Mouse (Mus musculus) T-helper 17 cell (primary cell): ENCODE results near the gene Notum.
"Not testable (repeated sequence)": the region's sequence is repeated elsewhere in the genome, so short reads cannot be mapped to it uniquely, and the experiment has no call there.

Source experiments
- in situ Hi-C, 2 experiments: fragments of 300-600 bp; cut with MboI, MseI; formaldehyde crosslinking; loops; 1 replicate in 1 of 2; 2 replicates in 1 of 2; pipeline ENCODE4 v1.15.1; 2025; ENCODE audit warnings: high pct_unique_total_duplicates in 2 of 2

The Notum gene

DNA sequence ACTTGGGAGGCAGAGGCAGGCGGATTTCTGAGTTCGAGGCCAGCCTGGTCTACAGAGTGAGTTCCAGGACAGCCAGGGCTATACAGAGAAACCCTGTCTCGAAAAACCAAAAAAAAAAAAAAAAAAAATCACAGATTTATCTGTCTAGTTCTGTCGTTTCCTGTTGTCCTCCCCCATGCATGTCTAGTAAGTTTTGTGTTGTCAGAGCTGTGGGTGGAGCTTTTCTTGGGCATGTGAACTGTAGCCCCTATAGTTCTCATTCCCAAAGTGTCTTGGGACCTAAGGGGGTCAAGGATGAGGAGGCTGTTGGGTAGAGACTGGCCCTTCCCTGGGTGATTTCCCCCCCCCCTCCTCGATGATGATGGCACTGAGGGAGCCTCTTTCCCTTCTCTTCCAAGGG lies 14.9 kb upstream of the Notum start:
- in situ Hi-C loops, result not testable (repeated sequence)

GRCm38 (mm10) chr11:120673594-120674122 lies 12.7 kb upstream of the Notum start:
- in situ Hi-C loops, result no loop called here

- in situ Hi-C loops, result no loop called here
Measured at GRCm38 (mm10) chr11:120672687-120673593, 12.0 kb upstream of the Notum start, which contains the start of gene Aspscr1. Aspscr1 (plus strand) TSS chr11:120672973.

GRCm38 (mm10) chr11:120666617-120667016 lies 5.6 kb upstream of the Notum start:
- in situ Hi-C loops, result no loop called here

GRCm38 (mm10) chr11:120665406-120665805 lies 4.4 kb upstream of the Notum start:
- in situ Hi-C loops, result no loop called here

DNA sequence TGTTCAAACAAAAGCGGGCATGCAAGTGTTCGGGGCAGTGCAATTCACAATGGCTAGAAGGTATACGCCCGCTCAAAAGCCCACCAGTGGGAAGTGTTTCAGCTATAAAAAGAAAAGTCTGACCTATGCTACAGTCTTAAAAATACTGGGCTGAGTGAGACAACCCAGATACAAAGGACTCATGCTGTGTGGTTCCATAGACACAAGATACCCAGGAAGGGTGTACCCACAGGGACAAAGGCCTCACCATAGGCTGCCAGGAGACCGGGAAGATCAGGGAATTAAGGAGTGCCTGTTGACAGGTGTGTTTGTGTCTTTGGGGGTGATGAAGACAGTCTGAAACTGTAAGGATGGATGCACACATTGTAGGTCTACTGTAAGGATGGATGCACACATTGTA lies 2.7 kb upstream of the Notum start:
- in situ Hi-C loops, result no loop called here

DNA sequence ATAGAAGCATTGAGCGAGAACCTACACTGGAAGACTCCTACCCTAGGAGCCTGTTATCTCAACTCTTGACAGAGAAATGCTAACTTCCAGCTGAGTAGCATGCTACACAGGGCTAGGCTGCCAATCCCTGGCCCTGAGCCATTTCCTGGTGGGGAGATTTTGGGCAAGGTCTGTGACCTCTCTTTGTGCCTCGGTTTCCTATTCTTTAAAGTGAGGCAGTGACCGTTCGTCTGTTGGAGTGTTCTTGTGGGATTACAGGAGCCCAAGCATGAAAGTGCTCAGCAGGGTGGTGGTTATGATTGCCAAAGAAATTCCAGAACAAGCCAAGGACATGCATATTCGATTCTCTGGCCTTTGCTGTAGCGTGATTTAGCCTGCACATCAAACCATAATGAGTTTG lies 1.8 kb upstream of the Notum start:
- in situ Hi-C loops, result no loop called here

DNA sequence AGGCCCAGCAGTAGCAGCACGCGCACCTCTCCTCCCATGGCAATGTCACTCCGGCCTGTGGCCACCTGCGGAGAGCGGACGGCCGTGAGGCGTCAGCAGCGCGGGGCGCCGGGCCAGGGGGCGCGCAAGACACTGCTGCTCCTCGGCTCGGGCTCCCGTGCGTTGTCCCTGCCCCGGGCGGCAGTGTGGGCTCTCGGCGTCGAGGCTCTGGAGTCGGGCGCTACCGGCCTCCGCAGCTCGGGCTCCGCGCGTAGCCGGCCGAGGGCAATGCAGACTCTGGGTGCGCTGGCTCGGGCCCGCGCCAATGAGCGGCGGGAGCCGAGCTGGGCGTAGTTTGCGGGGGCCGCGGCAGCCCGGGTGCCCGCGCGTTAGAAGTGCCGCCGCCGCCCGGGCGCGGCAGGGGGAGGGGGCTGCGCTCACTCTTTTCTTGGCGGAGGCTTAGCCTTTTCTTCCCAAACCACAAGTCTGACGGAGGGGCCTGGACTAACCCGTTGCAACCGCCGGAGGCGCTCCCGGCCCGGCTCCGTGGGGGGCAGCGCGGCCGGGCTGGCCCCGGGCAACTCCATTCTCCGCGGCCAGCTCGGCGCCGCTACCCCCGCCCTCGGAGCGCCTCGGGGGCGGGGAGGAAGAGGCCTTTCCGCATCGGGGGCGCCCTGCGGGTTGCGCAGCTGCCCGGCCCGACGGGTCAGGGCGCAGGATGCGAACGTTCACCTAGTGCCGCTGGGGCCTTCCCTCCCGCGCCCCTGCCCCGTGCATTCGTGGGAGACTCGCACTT lies 487 bp downstream of the Notum start:
- in situ Hi-C loops, result no loop called here

DNA sequence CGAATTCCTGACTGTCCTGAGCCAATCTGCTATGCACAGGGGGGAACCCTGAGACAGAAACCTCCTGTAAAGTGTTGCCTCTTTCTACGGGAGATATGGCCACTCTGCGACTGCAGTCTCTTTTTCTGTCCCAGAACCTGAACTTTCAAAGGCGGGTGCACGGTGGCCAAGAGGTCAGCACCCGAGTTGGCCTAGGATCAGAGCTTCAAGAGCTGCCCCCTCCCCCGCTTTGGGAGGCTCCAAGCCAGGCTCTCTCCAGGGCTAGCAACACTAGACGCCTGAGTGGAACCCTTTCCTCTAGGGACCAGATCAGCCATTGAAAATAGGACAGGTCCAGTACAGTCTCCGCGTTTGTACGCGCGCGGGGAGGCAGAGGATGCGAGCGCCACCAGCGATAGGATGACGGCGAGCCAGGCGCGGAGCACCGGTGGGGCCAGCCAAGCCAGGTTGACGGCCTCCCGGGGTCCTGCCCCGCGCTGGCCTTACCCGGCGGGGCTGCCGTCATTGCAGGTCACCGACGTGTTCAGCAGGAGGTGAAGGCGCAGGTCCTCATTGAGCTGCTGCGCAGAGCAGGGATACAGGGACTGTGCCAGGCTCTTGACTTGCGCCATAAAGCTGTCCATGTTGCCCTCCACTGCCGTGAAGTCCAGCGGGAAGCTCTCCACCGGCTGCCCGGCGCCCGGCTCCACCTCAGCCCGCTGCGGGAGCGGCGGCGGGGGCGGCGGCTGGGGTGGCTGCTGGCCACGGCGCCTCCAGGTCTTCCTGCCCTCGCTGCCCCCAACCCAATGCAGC lies 1.3 kb downstream of the Notum start:
- in situ Hi-C loops, result no loop called here

DNA sequence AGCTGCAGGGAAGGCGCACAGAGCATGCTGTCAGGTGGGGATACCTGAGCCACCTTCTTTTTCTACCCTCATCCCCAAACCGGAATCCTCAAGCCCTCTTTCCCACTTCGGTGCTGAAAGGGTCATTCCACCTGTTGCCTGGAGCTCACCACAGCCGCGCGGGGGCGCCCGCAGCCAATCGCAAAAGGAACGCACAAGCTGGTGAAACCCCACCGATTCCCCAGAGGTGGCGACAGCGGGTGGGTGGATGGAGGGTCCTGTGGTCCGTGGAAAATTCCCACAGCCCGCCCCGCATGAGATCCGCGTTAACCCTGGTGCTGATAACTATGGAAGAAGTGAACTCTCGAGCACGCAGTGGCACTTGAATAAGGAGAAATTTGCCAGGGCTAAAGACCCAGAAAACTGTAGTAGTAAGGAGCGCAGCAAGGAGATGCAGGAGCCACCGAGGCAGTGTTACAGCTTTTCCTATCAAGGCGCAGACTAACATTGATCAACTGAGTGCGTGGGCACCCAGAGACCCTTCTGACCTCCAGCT lies 2.0 kb downstream of the Notum start:
- in situ Hi-C loops, result no loop called here

DNA sequence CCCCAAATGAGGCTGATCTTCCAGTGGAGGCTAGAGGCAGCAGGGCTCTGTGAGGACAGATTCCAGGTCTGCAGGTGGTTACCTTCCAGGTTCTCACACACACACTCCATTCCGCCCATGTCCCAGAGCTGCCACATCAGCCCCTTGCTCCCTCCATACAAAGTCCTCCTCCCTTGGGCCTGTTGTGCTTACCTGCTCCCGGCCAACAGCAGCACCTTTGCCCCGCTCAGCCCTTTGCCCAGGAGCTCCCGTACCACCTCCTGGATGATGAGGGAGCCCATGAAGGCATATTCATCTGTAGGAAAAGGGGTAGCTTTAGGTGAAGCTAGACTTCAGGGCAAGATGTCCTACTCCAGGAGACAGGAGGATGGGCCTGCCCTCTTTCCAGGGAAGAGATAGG lies 3.7 kb downstream of the Notum start:
- in situ Hi-C loops, result no loop called here

- in situ Hi-C loops, result no loop called here
Measured at GRCm38 (mm10) chr11:120654741-120655140, 6.2 kb downstream of the Notum start.

DNA sequence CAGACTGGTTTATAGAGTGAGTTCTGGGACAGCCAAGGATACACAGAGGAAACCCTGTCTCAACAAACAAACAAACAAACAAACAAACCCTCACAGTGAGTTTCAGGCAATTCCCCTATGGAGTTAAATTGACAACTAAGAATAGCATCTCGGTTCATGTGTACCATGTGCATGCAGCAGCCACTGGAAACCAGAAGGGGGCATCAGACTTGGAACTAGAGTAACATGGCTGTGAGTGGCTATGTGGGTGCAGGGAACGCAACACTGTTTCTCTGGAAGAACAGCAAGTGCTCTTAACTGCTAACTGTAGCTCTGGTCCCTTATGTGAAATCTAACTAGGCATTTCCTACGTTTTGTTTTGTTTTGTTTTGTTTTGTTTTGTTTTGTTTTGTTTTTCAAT lies 9.1 kb downstream of the Notum start:
- in situ Hi-C loops, result no loop called here

DNA sequence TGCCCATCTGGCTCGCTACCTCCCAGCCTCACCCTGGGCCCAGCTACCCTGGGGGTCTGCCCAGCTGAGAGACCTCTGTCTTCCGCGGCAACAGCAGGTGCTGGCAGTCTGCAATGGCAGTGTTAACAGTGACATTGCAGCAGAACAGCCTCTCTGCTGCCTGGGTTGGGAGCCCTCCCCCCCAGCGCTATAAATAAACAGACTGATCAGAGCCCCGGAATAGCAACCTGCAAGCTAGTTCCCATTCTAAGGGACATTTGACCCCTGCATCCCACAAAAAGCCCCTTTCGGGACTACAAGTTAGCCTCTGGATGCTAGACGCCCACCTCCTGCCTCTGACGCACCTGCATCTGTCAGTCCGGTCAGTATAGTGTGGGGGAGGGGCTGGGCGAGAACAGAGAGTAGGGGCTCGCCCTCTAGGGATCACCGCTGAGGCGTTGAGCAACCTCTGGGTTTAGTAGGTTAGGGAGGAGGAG lies 12.9 kb downstream of the Notum start, which contains the start of gene Myadml2:
Gene Myadml2, minus strand, starts transcription at position 158 of the 476 bp plus-strand sequence.
- in situ Hi-C loops, result no loop called here

- in situ Hi-C loops, result no loop called here
Measured at GRCm38 (mm10) chr11:120647047-120647830, 13.7 kb downstream of the Notum start.

DNA sequence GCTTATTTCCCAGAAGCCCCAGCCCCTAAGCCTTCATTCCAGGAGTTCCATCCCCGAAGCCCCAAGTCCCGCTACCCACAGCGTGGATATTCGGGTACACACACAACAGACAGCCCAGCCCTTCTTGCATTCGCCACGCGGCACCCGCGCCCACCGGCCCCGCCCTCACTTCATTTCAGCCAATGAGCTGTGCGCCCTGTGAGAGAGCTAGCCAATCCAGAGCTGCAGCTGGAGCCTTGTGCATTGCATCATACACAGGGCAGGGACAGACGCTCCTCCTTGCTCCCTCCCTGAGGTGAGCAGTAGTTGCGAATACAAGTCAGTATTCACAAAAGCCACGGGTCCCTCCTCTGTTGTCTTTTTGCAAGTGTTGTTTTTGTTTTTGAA lies 17.4 kb downstream of the Notum start, which contains the start of gene Pycr1:
Gene Pycr1, minus strand, starts transcription at position 169 of the 387 bp plus-strand sequence.
- in situ Hi-C loops, result no loop called here

- in situ Hi-C loops, result no loop called here
Measured at GRCm38 (mm10) chr11:120642939-120643600, 17.9 kb downstream of the Notum start.

DNA sequence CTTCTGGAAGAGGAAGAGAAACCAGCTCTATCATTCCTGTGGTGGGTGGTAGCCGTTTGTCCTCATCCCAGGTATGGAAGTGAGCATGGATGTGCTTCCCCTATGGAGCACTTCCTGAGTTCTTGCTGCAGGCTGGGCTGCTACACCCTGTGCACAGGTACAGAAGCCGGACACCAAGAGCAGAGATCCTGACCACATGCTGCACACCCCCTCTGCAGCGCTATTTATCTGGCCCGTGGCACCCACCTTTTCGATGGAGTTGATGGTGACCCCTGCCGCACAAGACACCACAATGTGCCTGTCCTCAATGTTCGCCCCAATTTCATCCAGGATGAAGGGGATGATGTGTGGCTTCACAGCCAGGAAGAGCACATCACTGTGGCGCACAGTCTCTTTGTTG lies 19.1 kb downstream of the Notum start:
- in situ Hi-C loops, result no loop called here

DNA sequence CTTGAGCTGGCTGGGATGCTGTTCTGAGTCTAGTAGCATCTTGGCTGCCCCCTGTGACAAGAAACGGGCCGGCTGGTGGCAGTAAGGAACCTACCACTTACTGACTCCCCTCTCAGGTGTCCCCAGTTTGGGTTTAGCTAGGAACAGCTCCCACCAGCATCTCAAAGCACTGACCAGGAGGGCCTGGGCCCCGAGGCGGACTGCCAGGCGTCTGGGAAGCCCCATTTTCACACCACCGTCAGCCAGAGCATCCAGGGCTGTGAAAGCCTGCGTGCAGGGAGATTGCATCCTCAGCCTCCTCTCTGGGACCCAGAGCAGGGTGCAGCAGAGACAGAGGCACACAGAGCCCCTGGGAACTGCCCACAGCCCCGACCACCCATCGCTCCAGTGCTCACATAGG lies 19.7 kb downstream of the Notum start:
- in situ Hi-C loops, result no loop called here

DNA sequence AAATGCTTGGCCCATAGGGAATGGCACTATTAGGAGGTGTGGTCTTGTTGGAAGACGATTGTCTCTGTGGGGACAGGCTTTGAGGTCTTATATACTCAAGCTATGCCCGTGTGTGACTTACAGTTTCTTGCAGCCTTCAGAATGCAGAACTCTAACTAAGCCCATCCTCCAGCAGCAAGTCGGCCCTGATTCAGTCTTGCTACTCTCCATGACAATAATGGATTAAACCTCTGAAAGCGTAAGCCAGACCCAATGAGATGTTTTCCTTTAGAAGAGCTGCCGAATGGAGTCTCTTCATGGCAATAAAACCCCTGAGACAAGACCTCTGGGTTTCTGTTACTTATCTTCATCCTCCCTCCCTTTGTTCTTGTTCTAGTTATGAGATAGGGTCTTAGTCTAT lies 26.2 kb downstream of the Notum start:
- in situ Hi-C loops, result no loop called here
